Mouse (Mus musculus) heart, adult 11 months (tissue): ENCODE data around the gene Eif2d.
"Not testable (repeated sequence)": the region's sequence is repeated elsewhere in the genome, so short reads cannot be mapped to it uniquely, and the experiment has no call there.

ENCODE experiments used
- DNase-seq: peaks from one replicate; pipeline ENCODE4 v3.0.0; 2022

Eif2d gene

GRCm38 (mm10) chr1:131139102-131140095 is 13.6 kb upstream of the Eif2d start:
- DNase-seq: no peak

DNA sequence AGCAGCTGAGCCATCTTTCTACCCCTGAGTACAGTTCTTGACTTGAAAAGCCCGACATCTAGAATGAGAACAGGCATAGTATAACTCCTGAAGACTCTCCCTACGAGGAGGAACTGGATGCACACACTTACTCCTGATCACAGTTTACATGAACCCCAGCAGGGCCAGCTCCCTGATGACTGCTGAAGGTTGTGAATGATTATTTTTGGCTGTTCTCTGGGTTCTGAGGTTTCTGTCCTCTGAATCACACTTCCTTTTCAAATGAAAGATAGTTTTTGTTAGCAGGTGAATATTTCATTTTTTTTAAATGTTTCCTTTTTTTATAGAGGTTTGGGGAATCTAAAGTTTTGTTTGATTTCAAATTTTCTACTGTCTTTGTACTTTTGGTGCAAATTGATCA is 11.5 kb upstream of the Eif2d start:
- no peak for DNase-seq

GRCm38 (mm10) chr1:131142472-131142871 is 10.5 kb upstream of the Eif2d start:
- no peak for DNase-seq

GRCm38 (mm10) chr1:131145222-131145621 is 7.8 kb upstream of the Eif2d start:
- not testable (repeated sequence) for DNase-seq

DNA sequence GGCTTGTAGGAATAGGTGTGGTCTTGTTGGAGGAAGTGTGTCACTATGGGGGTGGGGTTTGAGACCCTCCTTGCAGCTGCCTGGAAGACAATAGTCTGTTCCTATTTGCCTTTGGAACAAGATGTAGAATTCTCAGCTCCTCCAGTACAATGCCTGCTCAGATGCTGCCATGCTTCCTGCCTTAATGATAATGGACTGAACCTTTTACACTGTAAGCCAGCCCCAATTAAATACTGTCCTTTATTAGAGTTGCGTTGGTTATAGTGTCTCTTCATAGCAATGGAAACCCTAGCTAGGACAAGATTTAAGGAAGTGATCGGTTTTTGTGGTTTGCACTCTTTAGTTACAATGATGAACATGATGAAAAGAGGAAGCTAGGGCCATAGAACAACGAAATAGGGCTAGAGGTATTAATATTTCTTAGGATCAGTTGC is 6.8 kb upstream of the Eif2d start:
- DNase-seq: no peak

DNA sequence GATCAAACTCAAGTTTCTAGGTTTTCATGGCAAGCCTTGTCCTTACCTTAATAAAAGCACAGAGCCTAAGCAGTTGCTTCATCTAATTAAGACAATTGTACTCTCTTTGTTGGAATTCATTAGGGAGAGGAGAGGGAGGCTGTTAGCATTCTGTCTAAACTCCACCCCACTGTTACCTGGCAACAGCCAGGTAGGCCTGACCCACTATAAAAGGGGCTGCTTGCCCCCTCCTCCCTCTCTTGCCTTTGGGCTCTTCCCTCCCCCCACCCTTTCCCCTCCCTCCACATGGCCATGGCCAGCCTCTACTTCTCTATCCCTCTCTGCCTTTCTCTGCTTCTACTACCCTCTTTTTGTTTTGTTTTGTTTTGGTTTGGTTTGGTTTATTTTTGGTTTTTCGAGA is 3.5 kb upstream of the Eif2d start:
- DNase-seq: no peak

GRCm38 (mm10) chr1:131155456-131155855 is 2.5 kb downstream of the Eif2d start:
- peak; percentile 81 for DNase-seq

DNA sequence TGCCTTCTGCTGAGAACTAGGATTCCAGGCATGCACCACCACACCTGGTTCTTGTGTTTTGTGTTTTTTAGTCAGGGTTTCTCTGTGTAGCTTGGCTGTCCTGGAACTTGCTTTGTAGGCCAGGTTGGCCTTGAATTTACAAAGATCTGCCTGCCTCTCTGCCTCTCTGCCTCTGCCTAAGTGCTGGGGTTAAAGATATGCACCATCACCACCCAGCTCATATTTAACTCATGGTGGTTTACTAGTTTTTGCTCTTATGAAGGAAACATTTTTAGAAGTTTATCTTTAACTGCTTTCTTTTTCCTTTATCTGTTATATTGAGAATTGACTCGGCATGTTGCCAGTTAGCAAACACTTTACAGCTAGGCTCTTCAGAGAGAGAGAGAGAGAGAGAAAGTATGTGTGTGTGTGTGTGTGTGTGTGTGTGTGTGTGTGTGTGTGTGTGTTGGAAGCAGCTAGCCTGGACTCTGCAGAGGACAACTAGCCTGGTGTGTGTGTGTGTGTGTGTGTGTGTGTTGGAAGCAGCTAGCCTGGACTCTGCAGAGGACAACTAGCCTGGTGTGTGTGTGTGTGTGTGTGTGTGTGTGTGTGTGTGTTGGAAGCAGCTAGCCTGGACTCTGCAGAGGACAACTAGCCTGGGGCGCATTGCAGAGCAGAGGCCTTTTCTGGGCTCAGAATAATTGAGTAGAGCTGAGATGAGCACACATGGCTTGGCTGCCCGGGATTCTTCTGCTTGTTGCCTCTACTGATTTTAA is 6.8 kb downstream of the Eif2d start:
- DNase-seq: not testable (repeated sequence)

GRCm38 (mm10) chr1:131161091-131161490 is 8.1 kb downstream of the Eif2d start:
- peak; percentile 92 for DNase-seq

- DNase-seq: peak; percentile 88
Measured at GRCm38 (mm10) chr1:131164427-131164826, 11.4 kb downstream of the Eif2d start.

GRCm38 (mm10) chr1:131167612-131168011 is 14.6 kb downstream of the Eif2d start:
- DNase-seq: no peak

GRCm38 (mm10) chr1:131173001-131173400 is 20.0 kb downstream of the Eif2d start:
- peak; percentile 96 for DNase-seq

DNA sequence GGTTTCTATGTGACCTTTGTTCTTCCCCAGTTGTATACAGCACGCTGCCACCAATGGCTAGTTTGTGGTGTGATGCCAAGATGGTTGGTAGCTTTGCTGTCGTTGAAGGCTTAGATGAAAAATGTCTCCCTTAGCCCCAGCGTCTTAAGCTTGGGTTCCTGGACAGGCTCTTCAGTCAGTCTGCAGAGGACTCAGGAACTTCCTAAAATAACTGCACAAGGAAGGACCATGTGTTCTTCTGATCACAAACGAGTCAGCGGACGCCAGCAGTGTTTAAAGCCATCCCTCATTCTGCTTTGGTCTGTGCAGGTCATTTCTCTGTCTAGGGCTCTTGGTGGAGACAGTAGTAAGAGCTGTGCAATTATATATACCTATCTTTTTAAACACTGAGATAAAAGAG is 20.8 kb downstream of the Eif2d start:
- DNase-seq: peak; percentile 90

DNA sequence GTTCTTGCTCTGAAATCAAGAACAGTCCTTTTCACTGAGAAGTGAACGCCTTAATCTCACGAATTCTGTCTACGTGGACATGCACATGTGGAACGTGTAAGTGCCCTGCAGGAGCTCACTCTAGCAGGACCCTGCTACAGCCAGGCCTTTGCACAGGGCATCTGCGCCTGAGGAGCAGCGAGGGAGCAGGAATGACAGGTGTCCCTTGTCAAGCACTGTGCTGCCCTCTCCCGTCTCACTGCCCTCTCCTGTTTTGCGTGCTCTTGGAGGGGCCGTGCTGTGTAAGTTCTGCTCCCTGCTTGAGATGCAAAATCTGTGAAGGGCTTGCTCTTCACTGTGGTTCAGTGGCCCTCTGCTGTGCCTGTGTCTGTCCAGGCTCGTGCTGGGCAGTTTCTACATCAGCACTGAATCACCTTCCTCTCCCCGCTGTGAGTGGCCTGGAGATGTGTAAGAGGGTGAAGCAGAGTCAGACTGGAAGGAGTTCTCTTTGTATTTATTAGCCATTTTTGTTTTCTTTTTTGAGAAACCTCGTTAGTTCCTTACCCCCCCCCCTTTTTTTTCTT is 21.4 kb downstream of the Eif2d start:
- DNase-seq: peak; percentile 89

DNA sequence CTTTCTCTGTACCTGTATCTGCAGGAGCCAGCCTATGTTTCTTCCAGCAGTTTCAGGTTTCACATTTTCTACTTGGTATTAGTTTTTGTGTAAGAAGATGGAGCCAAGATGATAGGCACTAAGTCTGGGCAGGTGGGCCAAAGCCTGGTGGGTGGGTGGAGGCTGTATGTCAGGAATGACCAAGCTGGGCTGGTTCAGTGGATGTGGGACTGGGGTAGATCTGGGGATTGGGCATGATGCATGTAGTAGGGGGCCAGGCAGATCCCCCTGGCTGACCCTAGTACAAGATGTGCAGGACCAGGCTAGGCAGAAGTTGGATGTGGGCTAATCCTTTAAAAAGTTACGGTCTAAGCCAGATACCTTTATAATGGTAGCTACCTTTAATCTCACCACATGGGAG is 22.2 kb downstream of the Eif2d start:
- DNase-seq: peak; percentile 87

DNA sequence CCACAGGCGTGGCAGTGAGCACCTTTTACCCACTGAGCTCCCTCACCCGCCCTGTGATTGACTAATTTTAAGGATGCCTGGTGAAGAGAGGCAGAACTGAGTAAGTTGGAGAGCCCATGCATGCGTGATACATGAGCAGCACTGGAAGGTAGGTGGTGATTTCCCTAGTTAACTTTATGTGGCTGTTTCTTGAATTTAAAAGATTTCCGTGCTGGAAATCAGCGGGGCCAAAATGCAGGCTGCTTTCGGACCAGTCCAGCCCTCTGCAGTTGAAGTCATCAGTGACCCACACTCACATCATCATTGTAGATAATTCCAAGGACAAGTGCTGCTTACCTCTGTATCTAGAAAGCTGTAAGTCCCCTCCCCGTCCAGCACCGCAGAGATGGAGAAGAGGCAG is 22.8 kb downstream of the Eif2d start:
- DNase-seq: no peak

DNA sequence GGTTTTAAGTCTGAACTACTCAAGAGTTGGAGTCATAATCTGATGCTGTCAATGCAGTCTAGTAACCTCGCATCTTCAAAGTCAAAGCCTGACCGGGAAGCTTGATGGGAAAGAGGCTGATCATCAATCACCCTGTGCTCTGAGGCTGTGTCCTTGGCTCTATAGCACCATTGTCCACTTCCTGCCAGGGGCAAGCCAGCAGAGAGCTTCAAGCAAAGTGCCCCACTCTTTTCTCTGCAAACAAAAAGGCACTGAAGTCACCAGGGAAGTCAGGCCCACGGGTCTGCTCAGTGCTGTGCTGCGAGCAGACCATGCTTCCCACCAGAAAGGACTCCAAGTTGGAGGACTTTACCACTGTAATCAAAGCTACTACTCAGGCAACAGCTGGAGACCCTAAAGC is 24.3 kb downstream of the Eif2d start:
- no peak for DNase-seq

GRCm38 (mm10) chr1:131178083-131178482 is 25.1 kb downstream of the Eif2d start:
- no peak for DNase-seq

DNA sequence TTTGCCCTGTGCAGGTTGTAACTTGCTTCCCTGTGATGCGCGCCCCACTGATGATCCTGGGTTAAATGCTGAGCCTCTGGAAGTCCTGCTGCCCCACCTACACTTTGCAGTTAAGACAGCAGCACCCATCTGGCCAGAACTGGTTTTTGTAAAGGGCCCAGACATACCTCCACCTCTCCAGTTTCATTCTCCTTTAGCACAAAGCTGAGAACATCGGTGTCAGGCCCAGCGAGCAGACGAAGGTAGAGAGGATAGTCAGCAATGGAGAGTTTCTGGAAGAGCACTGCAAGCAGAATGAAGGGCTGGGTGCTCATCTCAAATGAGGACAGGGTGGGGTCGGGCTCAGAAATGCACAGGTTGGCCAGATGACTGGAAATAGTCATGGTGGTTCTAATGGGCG is 27.4 kb downstream of the Eif2d start:
- DNase-seq: no peak

DNA sequence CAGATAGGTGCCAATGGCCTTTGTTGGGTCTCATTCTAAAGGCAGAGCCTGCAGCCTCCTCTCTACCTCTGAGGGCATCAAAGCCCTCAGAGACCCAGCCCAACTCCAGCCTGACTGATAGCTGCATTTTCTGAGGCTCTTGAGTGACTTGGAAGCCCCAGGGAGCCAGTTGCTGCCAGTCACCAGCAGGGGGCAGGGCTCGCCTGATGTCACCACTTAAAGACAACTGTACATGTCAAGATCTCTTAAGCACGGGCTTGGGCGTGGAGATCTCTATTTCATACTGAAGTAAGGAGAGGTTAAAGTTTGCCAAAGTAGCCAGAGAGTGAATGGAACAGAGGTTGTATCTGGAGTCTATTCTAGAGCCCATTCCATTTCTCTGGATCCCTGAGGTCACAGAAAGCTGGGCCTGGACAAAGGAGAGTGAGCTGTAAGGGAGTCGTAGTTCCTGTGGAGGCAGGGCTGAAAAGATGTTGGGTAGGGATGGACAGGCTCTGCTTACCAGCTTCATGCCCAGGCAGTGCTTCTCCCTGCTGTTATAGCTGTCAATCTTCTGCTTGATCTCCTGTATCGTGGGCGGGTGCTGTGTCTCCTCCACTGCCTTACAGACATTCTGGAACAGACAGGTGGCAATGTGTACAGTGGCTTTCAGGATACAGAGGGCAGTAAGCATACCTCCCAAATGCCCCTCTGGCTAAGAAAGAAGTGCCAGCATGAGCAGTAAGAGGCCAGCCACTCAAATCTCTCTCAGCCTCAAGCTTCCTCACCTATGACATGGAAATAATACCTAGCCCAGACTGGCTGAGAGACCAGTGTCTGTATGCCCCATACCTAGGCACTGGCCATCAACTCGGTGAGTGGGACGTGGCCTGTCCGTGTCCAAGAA is 28.9 kb downstream of the Eif2d start:
- DNase-seq: peak; percentile 96

DNA sequence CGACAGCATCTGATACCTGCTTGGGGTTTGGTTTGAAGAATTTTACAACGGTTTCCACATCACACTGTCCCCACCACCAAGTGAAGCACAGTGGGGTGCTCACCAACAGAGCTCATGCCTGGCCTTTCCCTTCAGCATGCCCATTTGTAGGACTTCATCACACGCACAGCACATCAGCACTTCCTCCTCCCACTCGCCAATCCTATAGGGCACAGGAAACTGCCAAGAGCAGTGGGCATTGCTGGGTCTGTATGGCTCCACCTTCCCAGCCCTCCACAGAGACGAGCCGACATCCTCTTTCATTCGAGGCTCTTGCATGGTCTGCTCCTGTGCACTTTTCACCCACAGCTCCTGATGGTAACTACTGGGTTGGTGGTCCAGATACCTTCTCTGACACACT is 30.2 kb downstream of the Eif2d start:
- no peak for DNase-seq

DNA sequence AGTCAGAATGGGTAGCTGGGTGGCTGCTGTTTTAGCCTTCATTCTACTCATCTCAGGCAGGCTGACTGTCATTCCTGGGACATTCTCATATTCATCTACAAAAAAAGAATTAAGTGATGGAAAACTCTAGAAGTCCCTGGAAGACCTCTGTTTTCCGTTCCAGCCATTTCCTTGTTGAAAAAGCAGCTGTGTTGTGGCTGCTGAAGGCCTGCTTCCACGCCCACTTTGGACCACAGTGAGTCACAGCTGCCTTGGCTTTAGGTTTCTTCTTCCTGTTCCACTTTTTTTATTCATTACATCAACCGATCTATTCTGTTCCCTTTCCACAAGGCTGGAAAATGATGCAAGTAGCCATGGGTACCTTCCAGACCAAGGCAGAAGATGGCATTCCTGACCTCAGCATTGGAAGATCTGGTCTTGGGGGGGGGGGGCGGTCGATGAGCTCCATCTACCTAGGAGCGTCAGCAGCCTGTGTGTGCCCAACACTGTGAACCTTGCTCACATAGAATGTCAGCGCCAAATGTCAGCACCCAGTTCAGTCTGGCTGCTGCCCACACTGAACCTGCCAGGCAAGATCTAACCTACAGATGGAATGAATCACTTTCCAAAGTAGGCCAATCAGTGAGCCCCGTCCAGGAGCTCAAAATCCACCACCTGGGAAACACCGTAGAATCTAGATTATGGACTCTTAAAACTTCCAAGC is 31.4 kb downstream of the Eif2d start:
- DNase-seq: peak; percentile 97
